Mouse (Mus musculus): ENCODE measurements at regions not wholly inside any gene's neighbourhood (a gene's known extent, or its start where the extent isn't known, plus 50 kb on each side); places are given as distances from the start of the nearest gene placed in this dataset.

DNA sequence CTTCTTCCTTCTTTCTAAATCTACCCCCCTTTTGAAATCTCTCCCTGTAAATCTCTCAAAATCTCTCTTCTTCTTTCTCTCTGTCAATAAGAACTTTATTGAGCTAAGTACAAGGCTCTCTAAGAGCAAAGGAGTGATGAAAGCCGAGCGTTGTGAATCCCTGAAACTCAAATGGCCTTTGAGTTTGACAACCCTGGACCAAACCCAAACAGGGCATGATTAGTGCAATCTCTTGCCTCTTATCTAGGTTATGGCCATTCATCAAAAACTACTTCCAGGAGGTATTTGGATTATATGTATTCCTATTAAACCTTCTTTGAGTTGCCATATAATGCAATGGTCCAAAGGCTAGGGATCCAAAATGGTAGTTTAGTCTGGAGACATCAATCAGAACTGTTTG is 304.0 kb downstream of the Inhba start:
- no peak for DNase-seq (ENCODE audit: low spot score)

- no peak for DNase-seq (ENCODE audit: low spot score)
Observed at GRCm38 (mm10) chr13:16316581-16316980, 304.9 kb downstream of the Inhba start.

- DNase-seq (ENCODE audit: low spot score) = no peak
Observed at GRCm38 (mm10) chr13:16317412-16317811, 305.8 kb downstream of the Inhba start.

GRCm38 (mm10) chr13:16320392-16320791 is 308.7 kb downstream of the Inhba start:
- no peak for DNase-seq (ENCODE audit: low spot score)

DNA sequence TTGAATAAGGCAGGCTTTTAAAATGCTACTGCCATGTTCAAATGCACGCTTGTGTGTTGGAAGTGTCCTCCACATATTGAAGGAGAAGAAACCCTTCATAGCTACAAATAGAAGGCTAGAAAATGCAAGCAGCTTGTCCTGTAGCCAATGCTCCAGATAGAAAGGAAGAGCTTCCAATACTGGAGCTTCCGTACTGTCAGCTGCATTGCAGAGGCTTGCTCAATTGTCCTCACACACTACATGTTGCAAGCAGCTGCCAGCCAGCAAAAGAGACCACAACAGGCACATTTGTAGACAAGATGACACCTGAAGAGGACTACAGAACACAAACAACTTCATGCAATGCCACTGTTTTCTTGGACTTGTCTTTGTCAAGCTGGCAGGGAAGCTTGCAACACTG is 314.0 kb downstream of the Inhba start:
- no peak for DNase-seq (ENCODE audit: low spot score)

GRCm38 (mm10) chr13:16341727-16342126 is 330.1 kb downstream of the Inhba start:
- DNase-seq (ENCODE audit: low spot score) = no peak

DNA sequence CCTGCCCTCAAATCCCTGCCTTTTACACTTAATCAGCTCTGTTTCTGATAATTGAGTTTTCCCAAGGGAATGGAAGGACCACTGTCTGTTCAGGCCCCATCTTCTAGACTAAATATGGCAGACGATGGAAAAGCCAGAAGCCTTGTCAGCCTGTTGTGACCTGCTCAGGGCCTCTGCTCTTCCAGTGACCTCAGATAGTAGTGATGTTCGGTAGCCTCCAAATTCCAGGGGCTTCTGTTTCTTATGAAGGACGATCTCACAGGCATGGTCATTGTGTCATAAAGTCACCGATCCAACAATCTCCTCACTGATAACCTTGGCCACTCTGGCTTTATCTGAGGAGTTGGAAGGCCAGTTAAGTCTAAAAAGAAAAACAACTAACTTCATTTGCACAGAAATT is 330.5 kb downstream of the Inhba start:
- peak; percentile 72 for DNase-seq (ENCODE audit: low spot score)

DNA sequence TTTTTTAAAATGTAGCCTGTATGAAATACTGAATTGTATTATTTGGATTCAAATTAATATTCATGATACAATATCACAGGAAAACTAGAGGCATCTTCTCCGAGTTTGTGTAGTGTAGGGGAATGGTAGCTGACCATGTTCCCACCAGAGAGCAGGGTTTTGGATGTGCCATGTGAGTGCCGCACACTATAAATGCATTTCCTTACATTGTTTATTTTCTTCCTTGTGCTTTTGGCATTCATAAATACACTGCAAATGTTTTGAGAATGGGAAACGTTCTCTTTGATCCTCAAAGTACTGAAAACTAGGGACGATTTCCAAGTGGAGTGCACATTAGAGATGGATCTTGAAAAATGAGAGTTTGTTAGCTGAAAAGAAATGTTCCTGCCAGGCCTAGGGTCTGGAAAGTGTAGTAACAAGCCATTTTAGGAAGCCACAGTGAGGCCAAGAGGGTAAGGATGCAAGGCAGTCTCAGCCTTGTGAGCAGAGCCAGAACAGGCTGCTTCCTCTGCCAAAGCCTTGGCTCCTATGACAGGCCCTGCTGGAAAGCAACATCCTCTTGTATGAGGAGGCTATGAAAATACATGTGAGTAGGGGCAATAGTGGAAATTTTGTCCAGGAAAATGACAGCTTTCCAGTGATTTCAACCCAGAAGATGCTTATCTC is 331.8 kb downstream of the Inhba start:
- peak; percentile 3 for DNase-seq (ENCODE audit: low spot score)

- DNase-seq (ENCODE audit: low spot score) = no peak
Observed at GRCm38 (mm10) chr13:16349353-16349752, 337.7 kb downstream of the Inhba start.

DNA sequence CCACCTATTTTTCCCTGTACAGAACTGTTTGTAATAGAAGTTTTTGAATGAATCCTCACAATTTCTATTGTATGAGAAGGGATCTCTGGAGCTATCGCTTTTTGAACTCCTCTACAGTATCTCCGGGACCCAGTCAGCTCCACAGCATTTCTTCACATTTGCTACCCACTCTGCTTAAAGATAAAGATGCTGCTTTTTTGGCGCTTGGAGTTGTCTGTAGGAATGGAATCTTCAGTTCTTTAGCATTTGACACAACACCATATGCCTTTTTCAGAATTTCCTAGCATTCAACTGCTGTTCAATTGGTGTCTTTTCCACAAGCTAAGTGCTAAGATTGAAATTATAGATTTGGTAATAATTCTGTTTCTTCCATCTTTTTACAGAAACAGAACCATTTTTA is 338.4 kb downstream of the Inhba start:
- no peak for DNase-seq (ENCODE audit: low spot score)

- DNase-seq (ENCODE audit: low spot score) = no peak
Observed at GRCm38 (mm10) chr13:16355316-16355715, 343.7 kb downstream of the Inhba start.

GRCm38 (mm10) chr13:16379492-16379891 is 367.8 kb downstream of the Inhba start:
- DNase-seq (ENCODE audit: low spot score) = no peak

GRCm38 (mm10) chr13:16379949-16380348 is 368.3 kb downstream of the Inhba start:
- no peak for DNase-seq (ENCODE audit: low spot score)

DNA sequence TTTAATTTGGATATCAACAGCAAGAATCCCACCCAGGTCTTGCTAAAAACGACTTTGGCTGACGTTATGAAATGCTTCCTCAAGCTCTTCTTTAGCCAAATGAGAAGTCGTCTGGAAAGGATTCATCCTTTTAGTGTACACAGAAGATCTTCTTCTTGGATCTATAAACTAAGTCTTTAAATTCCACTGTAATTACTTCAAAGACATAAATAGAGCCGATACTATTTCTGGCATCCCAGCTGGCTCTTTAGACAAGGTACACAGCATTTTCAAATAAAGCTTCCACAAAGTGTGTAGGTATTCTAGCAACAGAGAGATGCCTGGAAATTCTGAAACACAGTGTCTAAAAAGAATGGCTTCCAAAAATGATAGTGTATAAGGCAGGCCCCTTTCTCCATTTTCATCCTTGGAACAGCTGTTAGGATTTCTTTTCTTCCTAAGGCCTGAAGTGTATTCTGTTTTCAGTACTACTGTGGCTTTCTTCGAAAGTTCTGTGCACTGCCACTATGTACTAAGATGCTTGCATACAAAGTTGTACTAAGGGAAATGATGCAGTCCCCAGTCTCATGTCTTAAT is 371.4 kb downstream of the Inhba start:
- DNase-seq (ENCODE audit: low spot score) = no peak

GRCm38 (mm10) chr13:16416356-16417019 is 404.8 kb downstream of the Inhba start:
- DNase-seq (ENCODE audit: low spot score) = no peak

- DNase-seq (ENCODE audit: low spot score) = no peak
Observed at GRCm38 (mm10) chr13:16424147-16424546, 412.5 kb downstream of the Inhba start.

DNA sequence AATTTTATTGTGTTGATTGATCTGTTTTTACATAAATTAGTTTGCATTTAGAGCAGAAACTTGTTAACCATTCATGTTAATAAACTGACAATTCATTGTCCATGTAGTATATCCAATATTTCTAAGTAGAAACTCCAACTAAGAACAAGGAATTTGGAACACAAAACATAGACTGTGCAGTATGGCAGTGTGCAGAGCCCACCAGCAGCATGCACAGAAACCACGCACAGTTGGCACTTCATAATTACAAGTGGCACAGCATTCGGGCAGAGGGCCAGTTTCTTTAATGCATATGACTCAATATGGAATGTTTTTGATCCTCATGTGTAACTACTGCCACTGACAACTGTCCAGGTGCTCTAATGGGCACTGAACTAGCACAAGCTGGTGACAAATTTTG is 423.8 kb downstream of the Inhba start:
- no peak for DNase-seq (ENCODE audit: low spot score)

DNA sequence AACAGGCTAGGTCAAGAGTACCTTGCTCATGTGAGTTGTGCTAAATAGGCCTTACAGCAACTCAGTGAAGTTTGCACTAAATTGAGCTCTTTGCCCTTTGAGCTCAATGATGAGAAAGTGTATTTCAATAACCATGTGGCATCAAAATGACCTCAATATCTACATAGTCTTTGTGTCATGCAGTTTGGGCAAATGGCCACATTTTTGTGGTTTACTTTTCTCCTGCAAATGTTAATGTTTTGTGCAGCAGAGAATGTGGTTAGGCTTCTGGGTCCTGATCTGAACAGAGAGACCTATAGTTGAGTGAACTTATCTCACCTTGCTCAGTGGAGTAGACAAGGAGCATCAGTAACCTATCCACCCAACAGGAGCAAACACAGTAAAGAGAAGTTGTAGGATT is 441.6 kb downstream of the Inhba start:
- no peak for DNase-seq (ENCODE audit: low spot score)

- DNase-seq (ENCODE audit: low spot score) = no peak
Observed at GRCm38 (mm10) chr13:16459743-16460142, 448.1 kb downstream of the Inhba start.

- no peak for DNase-seq (ENCODE audit: low spot score)
Observed at GRCm38 (mm10) chr13:16461681-16462080, 450.0 kb downstream of the Inhba start.

GRCm38 (mm10) chr13:16464823-16465222 is 453.2 kb downstream of the Inhba start:
- DNase-seq (ENCODE audit: low spot score) = no peak

- DNase-seq (ENCODE audit: low spot score) = no peak
Observed at GRCm38 (mm10) chr13:16465317-16465716, 453.7 kb downstream of the Inhba start.

- no peak for DNase-seq (ENCODE audit: low spot score)
Observed at GRCm38 (mm10) chr13:16465812-16466211, 454.2 kb downstream of the Inhba start.

DNA sequence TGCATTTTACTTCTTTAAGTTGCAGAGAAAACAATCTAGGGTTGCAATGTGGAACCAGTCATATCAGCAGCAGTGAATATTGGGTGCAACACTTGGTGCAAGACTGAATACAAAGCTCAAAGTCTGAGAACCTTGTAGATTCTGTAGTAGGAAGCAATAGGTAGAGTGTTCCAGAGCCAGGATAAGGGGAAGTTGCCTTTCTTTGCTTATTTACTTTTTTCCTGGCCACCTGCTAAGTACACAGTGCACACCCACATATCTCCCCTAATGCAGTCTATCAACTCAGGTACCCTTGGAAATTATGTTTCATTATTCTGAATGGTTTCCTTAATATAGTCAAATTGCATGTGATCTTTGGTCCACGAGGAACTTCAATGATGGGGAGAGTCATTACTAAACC is 464.9 kb downstream of the Inhba start:
- DNase-seq (ENCODE audit: low spot score) = no peak
